Mouse (Mus musculus): ENCODE measurements at regions not wholly inside any gene's neighbourhood (a gene's known extent, or its start where the extent isn't known, plus 50 kb on each side); places are given as distances from the start of the nearest gene placed in this dataset.

DNA sequence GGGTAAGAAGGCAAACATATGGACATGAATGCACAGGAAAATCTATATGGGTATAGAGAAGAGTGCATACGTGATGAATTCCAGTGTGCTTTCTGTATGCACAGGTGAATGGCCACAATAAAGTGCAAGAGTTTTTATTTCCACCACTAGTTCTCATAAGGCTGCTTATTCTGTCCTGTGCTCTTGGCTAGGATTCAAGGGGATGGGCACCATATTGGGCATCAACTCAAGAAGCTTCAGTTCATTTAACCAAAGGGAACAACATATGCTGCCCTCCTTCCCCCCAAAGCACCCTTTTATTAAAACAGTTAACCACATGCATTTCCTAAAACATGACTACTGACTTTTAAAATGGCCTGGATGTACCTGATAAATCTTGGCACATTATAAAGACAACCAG lies 356.2 kb downstream of the Fut8 start:
- no peak for TF ChIP-seq GATA1 (IDR thresholded peaks at IDR 0.05; ENCODE audit: borderline replicate concordance, low read length)
- TF ChIP-seq FLI1 (IDR thresholded peaks at IDR 0.05; ENCODE audit: low read length), result no peak

All from megakaryocyte, embryonic 14.5 days (primary cell).